Mouse (Mus musculus): ENCODE results near the gene Mcrip2. TPM values are rescaled to one million over a fixed set of nuclear protein-coding genes. Genes with fewer than 3 reads are reported as not detected.

The Mcrip2 gene
- 40.0 and 41.4 TPM in 2 replicates for polyA plus RNA-seq (2014; fragmentation: Nextera tagmentation; extraction: Ambion mirVana)

GRCm38 (mm10) chr17:25868601-25869191 is at the start of gene Mcrip2:
TSS of gene Mcrip2 (minus strand) at chr17:25868764.
- H3K36me3 ChIP-seq (ENCODE audit: control insufficient read depth, insufficient read depth, low read length), result no peaks in the 10 kb centered on the region
- WGBS, result under 1% methylated on average over 24 of the region's 24 CpGs
- peak within 1 kb of the TSS; percentile 51 for H3K27ac ChIP-seq (ENCODE audit: low read depth, low read length)
- peak within 1 kb of the TSS; percentile 93 for H3K4me2 ChIP-seq (replicated peaks; ENCODE audit: low read depth, low read length)
- peak within 1 kb of the TSS; percentile 72 for H3K9ac ChIP-seq (ENCODE audit: low read depth, low read length)
- H3K4me1 ChIP-seq (ENCODE audit: control insufficient read depth, insufficient read depth, low read length), result peaks cover 13% of the 10 kb centered on the region; the same call in 1 of the 2 replicates
- no peaks in the 10 kb centered on the region for H3K9me3 ChIP-seq (ENCODE audit: control insufficient read depth, low read length)
- peak; percentile 84 for ATAC-seq (ENCODE audit: low FRiP score, low TSS enrichment)
- no peaks in the 10 kb centered on the region for H3K27me3 ChIP-seq (ENCODE audit: control insufficient read depth, insufficient read depth, low read length)
- H3K4me3 ChIP-seq (ENCODE audit: low read length), result peak within 1 kb of the TSS; percentile 77

DNA sequence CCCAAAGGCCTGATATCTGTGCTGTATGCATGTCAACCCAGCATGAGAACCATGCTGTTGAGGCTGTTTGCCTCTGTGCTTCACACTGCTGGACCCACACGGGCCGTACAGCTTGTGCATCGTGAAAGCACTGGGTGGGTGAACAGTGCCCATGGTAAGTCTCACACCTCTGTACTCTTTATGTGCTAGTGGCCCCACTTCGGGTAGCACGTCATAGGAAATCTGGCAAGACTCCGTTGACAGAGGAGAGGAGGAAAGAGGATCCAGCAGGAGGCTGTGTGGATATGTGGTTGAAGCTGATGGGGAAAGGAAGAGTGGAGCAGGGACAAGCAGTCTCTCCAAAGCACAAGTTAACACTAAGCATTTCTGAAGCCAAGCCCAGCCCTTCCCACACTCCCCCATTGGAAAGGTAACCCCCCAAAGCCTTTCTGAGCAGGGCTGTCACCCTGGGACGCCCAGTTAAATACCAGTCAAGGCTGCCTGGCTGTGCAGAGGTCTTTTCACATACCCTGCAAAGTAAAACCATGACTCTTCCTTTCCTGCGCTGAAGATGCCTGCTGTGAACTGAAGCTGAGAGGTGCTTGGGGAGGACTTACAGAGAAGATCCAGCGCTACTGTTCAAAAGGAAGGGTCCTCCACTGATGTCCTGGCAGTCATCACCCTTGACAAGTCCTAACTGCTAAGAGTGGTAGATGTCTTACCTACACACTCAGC is 49.6 kb upstream of the Mcrip2 start:
- peak overlapping the region; percentile 97 for H3K4me3 ChIP-seq (ENCODE audit: low read length)
- H3K4me2 ChIP-seq (replicated peaks; ENCODE audit: low read depth, low read length), result peak overlapping the region; percentile 64
- ATAC-seq (ENCODE audit: low FRiP score, low TSS enrichment), result no peak
- H3K9me3 ChIP-seq (ENCODE audit: control insufficient read depth, low read length), result no peaks in the 10 kb centered on the region
- 88% methylated on average over 9 of the region's 9 CpGs for WGBS
- no peaks in the 10 kb centered on the region for H3K27me3 ChIP-seq (ENCODE audit: control insufficient read depth, insufficient read depth, low read length)
- no peak overlapping the region for H3K27ac ChIP-seq (ENCODE audit: low read depth, low read length)
- H3K36me3 ChIP-seq (ENCODE audit: control insufficient read depth, insufficient read depth, low read length), result peaks cover 8% of the 10 kb centered on the region; the same call in 1 of the 2 replicates
- H3K4me1 ChIP-seq (ENCODE audit: control insufficient read depth, insufficient read depth, low read length), result peaks cover 13% of the 10 kb centered on the region
- H3K9ac ChIP-seq (ENCODE audit: low read depth, low read length), result peak overlapping the region; percentile 90; the same call in 1 of the 2 replicates

GRCm38 (mm10) chr17:25916931-25917647 is 48.5 kb upstream of the Mcrip2 start:
- Histone ChIP-seq H3K9ac (ENCODE audit: low read depth, low read length) (no peak overlapping the region), H3K4me2 (replicated peaks; ENCODE audit: low read depth, low read length) (no peak overlapping the region), H3K4me3 (ENCODE audit: low read length) (no peak overlapping the region), H3K27me3 (ENCODE audit: control insufficient read depth, insufficient read depth, low read length) (no peaks in the 10 kb centered on the region), H3K27ac (ENCODE audit: low read depth, low read length) (no peak overlapping the region), H3K36me3 (ENCODE audit: control insufficient read depth, insufficient read depth, low read length) (peaks cover 9% of the 10 kb centered on the region; the same call in 1 of the 2 replicates), H3K9me3 (ENCODE audit: control insufficient read depth, low read length) (no peaks in the 10 kb centered on the region), H3K4me1 (ENCODE audit: control insufficient read depth, insufficient read depth, low read length) (peaks cover 13% of the 10 kb centered on the region)
- no peak for ATAC-seq (ENCODE audit: low FRiP score, low TSS enrichment)
- WGBS, result 80% methylated on average over 8 of the region's 8 CpGs

DNA sequence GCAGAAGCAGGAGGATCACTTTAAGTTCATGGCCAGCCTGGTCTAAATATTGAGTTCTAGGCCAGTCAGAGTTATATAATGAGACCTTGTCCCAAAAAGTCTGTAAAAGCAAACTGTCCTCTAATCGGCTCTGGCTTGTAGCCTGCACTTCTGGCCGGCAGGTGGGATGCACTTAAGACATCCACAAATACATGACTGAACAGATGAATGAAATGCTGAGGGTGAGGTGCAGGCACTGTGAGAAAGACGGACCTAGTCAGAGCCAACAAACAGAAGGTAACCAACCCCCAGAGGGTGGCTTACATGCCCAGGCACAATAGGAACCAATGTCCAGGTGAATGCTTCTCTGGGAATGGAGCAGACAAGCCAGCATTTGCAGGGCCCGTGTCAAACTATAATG is 45.7 kb upstream of the Mcrip2 start:
- H3K36me3 ChIP-seq (ENCODE audit: control insufficient read depth, insufficient read depth, low read length), result peaks cover 12% of the 10 kb centered on the region; the same call in 1 of the 2 replicates
- no peak overlapping the region for H3K4me3 ChIP-seq (ENCODE audit: low read length)
- no peak overlapping the region for H3K9ac ChIP-seq (ENCODE audit: low read depth, low read length)
- WGBS, result 89% methylated on average over 4 of the region's 4 CpGs
- no peak overlapping the region for H3K27ac ChIP-seq (ENCODE audit: low read depth, low read length)
- H3K9me3 ChIP-seq (ENCODE audit: control insufficient read depth, low read length), result no peaks in the 10 kb centered on the region
- H3K4me1 ChIP-seq (ENCODE audit: control insufficient read depth, insufficient read depth, low read length), result peaks cover 13% of the 10 kb centered on the region
- H3K4me2 ChIP-seq (replicated peaks; ENCODE audit: low read depth, low read length), result no peak overlapping the region
- no peaks in the 10 kb centered on the region for H3K27me3 ChIP-seq (ENCODE audit: control insufficient read depth, insufficient read depth, low read length)
- no peak for ATAC-seq (ENCODE audit: low FRiP score, low TSS enrichment)

DNA sequence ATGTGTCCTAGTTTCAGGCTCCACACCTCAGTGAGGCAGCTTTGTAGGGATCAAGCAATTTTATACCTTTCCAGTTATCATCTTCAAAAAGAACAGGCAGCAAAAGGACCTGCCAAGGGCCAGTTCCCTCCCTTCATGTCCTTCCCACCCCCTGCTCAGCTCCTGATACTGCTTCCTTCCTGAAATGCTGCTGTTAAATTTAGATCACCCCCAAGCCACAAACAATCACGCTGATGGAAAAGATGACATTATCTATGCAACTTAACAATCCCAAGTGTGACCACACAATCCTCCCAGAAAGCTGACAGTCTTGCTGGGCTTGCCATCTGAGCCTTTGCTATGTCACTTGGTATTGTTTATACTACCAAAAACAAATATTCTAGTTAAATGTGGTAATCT is 45.3 kb upstream of the Mcrip2 start:
- Histone ChIP-seq H3K36me3 (ENCODE audit: control insufficient read depth, insufficient read depth, low read length) (peaks cover 12% of the 10 kb centered on the region; the same call in 1 of the 2 replicates), H3K4me3 (ENCODE audit: low read length) (no peak overlapping the region), H3K9ac (ENCODE audit: low read depth, low read length) (no peak overlapping the region), H3K4me2 (replicated peaks; ENCODE audit: low read depth, low read length) (no peak overlapping the region), H3K27me3 (ENCODE audit: control insufficient read depth, insufficient read depth, low read length) (no peaks in the 10 kb centered on the region), H3K4me1 (ENCODE audit: control insufficient read depth, insufficient read depth, low read length) (peaks cover 13% of the 10 kb centered on the region), H3K27ac (ENCODE audit: low read depth, low read length) (no peak overlapping the region), H3K9me3 (ENCODE audit: control insufficient read depth, low read length) (no peaks in the 10 kb centered on the region)
- ATAC-seq (ENCODE audit: low FRiP score, low TSS enrichment), result no peak
- 70% methylated on average over 1 of the region's 1 CpGs for WGBS

DNA sequence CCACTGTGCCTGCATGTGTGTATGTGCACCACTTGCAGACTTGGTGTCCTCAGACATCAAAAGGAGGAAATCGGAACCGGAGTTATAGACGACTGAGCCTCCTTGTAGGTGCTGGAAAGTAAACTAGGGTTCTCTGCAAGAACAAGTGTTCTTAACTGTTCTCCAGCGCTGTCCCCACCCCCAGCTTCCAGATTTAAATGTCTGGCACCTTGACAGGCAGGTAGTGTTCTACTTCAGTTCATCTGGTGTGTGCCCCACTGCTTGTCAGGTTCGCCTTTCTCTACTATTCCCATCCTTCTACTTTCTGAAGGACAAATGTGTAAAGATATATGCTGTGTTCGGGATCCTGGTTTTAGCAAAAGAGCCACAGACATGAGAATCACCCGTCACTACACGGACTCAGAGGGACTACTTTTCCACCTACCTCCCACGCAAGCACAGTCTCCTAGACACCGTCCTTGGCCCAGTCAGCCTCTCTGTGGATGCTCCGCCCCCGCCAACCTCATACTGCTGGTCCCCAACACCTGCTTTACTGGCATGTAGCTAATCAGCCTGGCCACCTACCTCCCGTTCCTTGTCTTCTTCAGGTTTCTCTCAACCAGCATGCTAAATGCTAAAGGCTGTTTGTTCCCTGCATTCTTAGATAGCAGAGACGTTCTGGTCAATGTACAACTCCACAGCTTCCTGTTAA is 44.8 kb upstream of the Mcrip2 start:
- WGBS, result 84% methylated on average over 14 of the region's 14 CpGs
- no peak for ATAC-seq (ENCODE audit: low FRiP score, low TSS enrichment)
- Histone ChIP-seq H3K4me3 (ENCODE audit: low read length) (no peak overlapping the region), H3K36me3 (ENCODE audit: control insufficient read depth, insufficient read depth, low read length) (peaks cover 12% of the 10 kb centered on the region; the same call in 1 of the 2 replicates), H3K4me1 (ENCODE audit: control insufficient read depth, insufficient read depth, low read length) (peaks cover 9% of the 10 kb centered on the region), H3K9me3 (ENCODE audit: control insufficient read depth, low read length) (no peaks in the 10 kb centered on the region), H3K9ac (ENCODE audit: low read depth, low read length) (no peak overlapping the region), H3K27me3 (ENCODE audit: control insufficient read depth, insufficient read depth, low read length) (no peaks in the 10 kb centered on the region), H3K27ac (ENCODE audit: low read depth, low read length) (no peak overlapping the region), H3K4me2 (replicated peaks; ENCODE audit: low read depth, low read length) (no peak overlapping the region)

DNA sequence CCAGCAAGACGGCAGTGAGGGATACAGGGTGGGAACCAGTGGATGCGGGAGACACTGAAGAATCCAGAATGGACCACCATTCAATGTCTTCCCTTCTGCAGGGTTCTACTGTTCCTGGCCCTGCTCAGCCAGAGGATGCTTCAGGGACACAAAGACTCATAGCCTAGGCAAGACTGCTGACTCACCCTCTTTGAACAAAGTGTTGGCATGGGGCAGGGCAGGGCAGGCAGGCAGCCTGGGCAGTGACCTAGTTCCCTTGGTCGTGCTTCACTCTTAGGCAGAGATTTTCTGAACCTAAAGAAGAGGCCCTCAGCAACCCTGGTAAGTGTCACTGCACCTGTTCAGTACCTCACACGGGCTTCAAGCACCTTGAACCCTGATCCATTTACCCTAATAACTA is 43.3 kb upstream of the Mcrip2 start:
- WGBS, result 91% methylated on average over 4 of the region's 4 CpGs
- Histone ChIP-seq H3K9ac (ENCODE audit: low read depth, low read length) (no peak overlapping the region), H3K4me3 (ENCODE audit: low read length) (no peak overlapping the region), H3K4me1 (ENCODE audit: control insufficient read depth, insufficient read depth, low read length) (no peaks in the 10 kb centered on the region), H3K27ac (ENCODE audit: low read depth, low read length) (no peak overlapping the region), H3K36me3 (ENCODE audit: control insufficient read depth, insufficient read depth, low read length) (peaks cover 7% of the 10 kb centered on the region; the same call in 1 of the 2 replicates), H3K4me2 (replicated peaks; ENCODE audit: low read depth, low read length) (no peak overlapping the region), H3K9me3 (ENCODE audit: control insufficient read depth, low read length) (no peaks in the 10 kb centered on the region), H3K27me3 (ENCODE audit: control insufficient read depth, insufficient read depth, low read length) (no peaks in the 10 kb centered on the region)
- ATAC-seq (ENCODE audit: low FRiP score, low TSS enrichment), result no peak

DNA sequence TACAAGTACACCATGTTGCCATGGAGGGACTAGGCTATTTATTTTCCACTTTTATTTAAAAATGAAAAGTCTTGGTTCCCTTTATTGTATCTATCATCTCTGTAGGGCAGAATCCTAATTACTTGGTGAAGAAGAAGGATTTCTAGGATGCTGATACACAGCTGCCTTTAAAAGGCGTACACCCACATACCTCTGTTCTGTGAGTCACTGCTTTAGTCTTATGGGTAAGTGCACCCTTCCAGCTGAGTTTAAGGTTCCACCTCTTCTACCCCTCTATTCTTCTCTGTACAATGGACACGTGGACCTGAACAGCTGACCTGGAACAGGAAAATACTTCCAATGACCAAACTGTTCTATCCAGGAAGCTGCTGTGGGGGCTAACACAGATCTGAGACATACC is 39.1 kb upstream of the Mcrip2 start:
- H3K9me3 ChIP-seq (ENCODE audit: control insufficient read depth, low read length), result no peaks in the 10 kb centered on the region
- H3K27me3 ChIP-seq (ENCODE audit: control insufficient read depth, insufficient read depth, low read length), result no peaks in the 10 kb centered on the region
- peaks cover 4% of the 10 kb centered on the region; the same call in 1 of the 2 replicates for H3K36me3 ChIP-seq (ENCODE audit: control insufficient read depth, insufficient read depth, low read length)
- 91% methylated on average over 2 of the region's 2 CpGs for whole genome bisulfite sequencing
- no peak overlapping the region for H3K27ac ChIP-seq (ENCODE audit: low read depth, low read length)
- H3K9ac ChIP-seq (ENCODE audit: low read depth, low read length), result no peak overlapping the region
- H3K4me1 ChIP-seq (ENCODE audit: control insufficient read depth, insufficient read depth, low read length), result no peaks in the 10 kb centered on the region
- H3K4me2 ChIP-seq (replicated peaks; ENCODE audit: low read depth, low read length), result no peak overlapping the region
- no peak overlapping the region for H3K4me3 ChIP-seq (ENCODE audit: low read length)
- ATAC-seq (ENCODE audit: low FRiP score, low TSS enrichment), result no peak
